Mouse (Mus musculus): ENCODE measurements at regions not wholly inside any gene's neighbourhood (a gene's known extent, or its start where the extent isn't known, plus 50 kb on each side); places are given as distances from the start of the nearest gene placed in this dataset.

- DNase-seq (ENCODE audit: low read depth, low spot score): no peak
- no peaks in the 10 kb centered on the region for H3K36me3 ChIP-seq (ENCODE audit: control insufficient read depth, insufficient read depth, low read length, poor library complexity, severe bottlenecking)
Observed at GRCm38 (mm10) chr10:96479786-96480185, 137.0 kb upstream of the Btg1 start.

GRCm38 (mm10) chr10:96480453-96481324 lies 136.1 kb upstream of the Btg1 start:
- no peaks in the 10 kb centered on the region for H3K36me3 ChIP-seq (ENCODE audit: control insufficient read depth, insufficient read depth, low read length, poor library complexity, severe bottlenecking)
- no peaks in the 10 kb centered on the region for H3K27me3 ChIP-seq (ENCODE audit: control insufficient read depth, insufficient read depth, low read length, poor library complexity, severe bottlenecking)
- no peak for DNase-seq (ENCODE audit: low read depth, low spot score)

More at GRCm38 (mm10) chr10:96479786-96480185, 137.0 kb upstream of the Btg1 start:
- no peaks in the 10 kb centered on the region for H3K27me3 ChIP-seq (ENCODE audit: control insufficient read depth, insufficient read depth, low read length, poor library complexity, severe bottlenecking)

GRCm38 (mm10) chr10:96481325-96481638 lies 135.5 kb upstream of the Btg1 start:
- peak; percentile 61 for DNase-seq (ENCODE audit: low read depth, low spot score)
- H3K36me3 ChIP-seq (ENCODE audit: control insufficient read depth, insufficient read depth, low read length, poor library complexity, severe bottlenecking): no peaks in the 10 kb centered on the region
- H3K27me3 ChIP-seq (ENCODE audit: control insufficient read depth, insufficient read depth, low read length, poor library complexity, severe bottlenecking): no peaks in the 10 kb centered on the region

GRCm38 (mm10) chr10:96486724-96487123 lies 130.1 kb upstream of the Btg1 start:
- DNase-seq (ENCODE audit: low read depth, low spot score): no peak
- no peaks in the 10 kb centered on the region for H3K27me3 ChIP-seq (ENCODE audit: control insufficient read depth, insufficient read depth, low read length, poor library complexity, severe bottlenecking)
- no peaks in the 10 kb centered on the region for H3K36me3 ChIP-seq (ENCODE audit: control insufficient read depth, insufficient read depth, low read length, poor library complexity, severe bottlenecking)

- H3K27me3 ChIP-seq (ENCODE audit: control insufficient read depth, insufficient read depth, low read length, poor library complexity, severe bottlenecking): no peaks in the 10 kb centered on the region
Observed at GRCm38 (mm10) chr10:96493706-96494105, 123.1 kb upstream of the Btg1 start.

GRCm38 (mm10) chr10:96496700-96497099 lies 120.1 kb upstream of the Btg1 start:
- H3K36me3 ChIP-seq (ENCODE audit: control insufficient read depth, insufficient read depth, low read length, poor library complexity, severe bottlenecking): no peaks in the 10 kb centered on the region
- no peaks in the 10 kb centered on the region for H3K27me3 ChIP-seq (ENCODE audit: control insufficient read depth, insufficient read depth, low read length, poor library complexity, severe bottlenecking)
- no peak for DNase-seq (ENCODE audit: low read depth, low spot score)

More at GRCm38 (mm10) chr10:96493706-96494105, 123.1 kb upstream of the Btg1 start:
- H3K36me3 ChIP-seq (ENCODE audit: control insufficient read depth, insufficient read depth, low read length, poor library complexity, severe bottlenecking): no peaks in the 10 kb centered on the region
- DNase-seq (ENCODE audit: low read depth, low spot score): no peak

DNA sequence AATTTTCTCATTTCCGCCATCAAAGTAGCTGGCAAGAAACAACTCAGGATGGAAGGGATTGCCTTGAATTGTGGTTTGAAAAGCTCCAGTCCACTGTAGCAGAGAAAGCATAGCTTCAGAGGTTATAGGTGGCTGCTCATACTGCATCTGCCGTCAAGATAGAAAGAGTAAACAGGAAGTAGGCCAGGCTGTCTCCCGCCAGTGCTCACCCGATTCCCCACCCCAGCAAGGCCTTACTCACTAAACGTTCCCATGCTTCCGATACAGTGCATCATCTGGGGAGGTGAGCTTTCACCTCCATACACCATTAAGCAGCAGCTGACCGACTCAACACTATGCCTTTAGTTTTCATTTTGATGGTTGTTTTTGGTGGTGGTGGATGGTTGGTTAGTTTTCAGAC lies 119.3 kb upstream of the Btg1 start:
- Histone ChIP-seq H3K36me3 (ENCODE audit: control insufficient read depth, insufficient read depth, low read length, poor library complexity, severe bottlenecking) (no peaks in the 10 kb centered on the region), H3K27me3 (ENCODE audit: control insufficient read depth, insufficient read depth, low read length, poor library complexity, severe bottlenecking) (no peaks in the 10 kb centered on the region)
- DNase-seq (ENCODE audit: low read depth, low spot score): peak; percentile 29

DNA sequence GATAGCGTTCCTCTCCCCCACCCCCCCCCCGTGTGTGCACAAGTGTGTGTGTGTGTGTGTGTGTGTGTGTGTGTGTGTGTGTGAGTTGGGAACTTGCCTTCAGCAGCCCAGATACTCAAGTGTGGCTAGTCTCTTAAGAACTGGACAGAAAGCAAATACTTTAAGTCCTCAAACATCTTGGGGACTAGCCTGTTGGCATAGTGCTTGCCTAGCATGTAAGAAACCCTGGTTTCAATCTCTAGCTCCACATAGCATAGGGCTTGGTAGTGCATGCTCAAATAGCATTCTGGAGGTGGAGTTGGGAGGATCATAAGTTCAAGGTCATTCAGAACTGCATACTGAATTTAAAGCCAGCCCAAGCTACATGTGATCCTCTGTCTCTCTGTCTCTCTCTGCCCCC lies 117.5 kb upstream of the Btg1 start:
- Histone ChIP-seq H3K27me3 (ENCODE audit: control insufficient read depth, insufficient read depth, low read length, poor library complexity, severe bottlenecking) (no peaks in the 10 kb centered on the region), H3K36me3 (ENCODE audit: control insufficient read depth, insufficient read depth, low read length, poor library complexity, severe bottlenecking) (no peaks in the 10 kb centered on the region)
- DNase-seq (ENCODE audit: low read depth, low spot score): no peak

DNA sequence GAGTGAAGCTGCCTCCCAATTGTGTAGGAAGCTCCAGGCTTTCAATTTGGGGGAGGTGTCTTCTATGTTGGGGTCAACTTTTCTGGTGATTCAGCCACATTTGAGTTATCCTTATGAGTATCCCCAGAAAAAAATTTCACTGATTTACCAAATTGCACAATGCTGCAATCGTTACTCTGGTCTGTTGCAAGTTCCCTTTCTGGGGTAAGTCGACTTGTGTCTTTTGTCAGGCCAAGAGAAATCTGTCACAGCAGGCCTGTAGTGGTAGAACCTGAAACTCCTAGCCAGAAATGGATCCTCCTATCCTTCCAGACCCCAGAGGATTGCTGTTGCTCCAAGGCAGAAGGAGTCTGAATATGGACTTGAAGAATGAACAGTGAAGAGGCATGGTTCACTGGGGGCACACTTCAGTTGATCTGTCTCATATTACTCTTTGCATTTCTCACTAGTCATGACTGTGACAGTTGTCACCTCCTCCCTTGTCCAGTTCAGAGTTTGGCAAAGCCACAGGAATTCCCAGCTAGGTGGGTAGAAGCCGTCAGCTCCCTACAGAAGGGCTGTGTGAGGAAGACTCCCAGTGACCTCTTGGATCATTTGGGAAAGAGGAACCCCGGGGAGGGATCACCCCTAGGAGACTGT lies 114.6 kb upstream of the Btg1 start:
- H3K36me3 ChIP-seq (ENCODE audit: control insufficient read depth, insufficient read depth, low read length, poor library complexity, severe bottlenecking): no peaks in the 10 kb centered on the region
- H3K27me3 ChIP-seq (ENCODE audit: control insufficient read depth, insufficient read depth, low read length, poor library complexity, severe bottlenecking): no peaks in the 10 kb centered on the region
- no peak for DNase-seq (ENCODE audit: low read depth, low spot score)

- Histone ChIP-seq H3K36me3 (ENCODE audit: control insufficient read depth, insufficient read depth, low read length, poor library complexity, severe bottlenecking) (no peaks in the 10 kb centered on the region), H3K27me3 (ENCODE audit: control insufficient read depth, insufficient read depth, low read length, poor library complexity, severe bottlenecking) (no peaks in the 10 kb centered on the region)
- DNase-seq (ENCODE audit: low read depth, low spot score): no peak
Observed at GRCm38 (mm10) chr10:96502736-96503135, 114.1 kb upstream of the Btg1 start.

GRCm38 (mm10) chr10:96504340-96504739 lies 112.5 kb upstream of the Btg1 start:
- Histone ChIP-seq H3K27me3 (ENCODE audit: control insufficient read depth, insufficient read depth, low read length, poor library complexity, severe bottlenecking) (no peaks in the 10 kb centered on the region), H3K36me3 (ENCODE audit: control insufficient read depth, insufficient read depth, low read length, poor library complexity, severe bottlenecking) (no peaks in the 10 kb centered on the region)
- no peak for DNase-seq (ENCODE audit: low read depth, low spot score)

GRCm38 (mm10) chr10:96515164-96515922 lies 101.5 kb upstream of the Btg1 start:
- Histone ChIP-seq H3K36me3 (ENCODE audit: control insufficient read depth, insufficient read depth, low read length, poor library complexity, severe bottlenecking) (no peaks in the 10 kb centered on the region), H3K27me3 (ENCODE audit: control insufficient read depth, insufficient read depth, low read length, poor library complexity, severe bottlenecking) (no peaks in the 10 kb centered on the region)
- no peak for DNase-seq (ENCODE audit: low read depth, low spot score)

GRCm38 (mm10) chr10:96515923-96516258 lies 100.9 kb upstream of the Btg1 start:
- Histone ChIP-seq H3K27me3 (ENCODE audit: control insufficient read depth, insufficient read depth, low read length, poor library complexity, severe bottlenecking) (no peaks in the 10 kb centered on the region), H3K36me3 (ENCODE audit: control insufficient read depth, insufficient read depth, low read length, poor library complexity, severe bottlenecking) (no peaks in the 10 kb centered on the region)
- no peak for DNase-seq (ENCODE audit: low read depth, low spot score)

GRCm38 (mm10) chr10:96519411-96519810 lies 97.4 kb upstream of the Btg1 start:
- Histone ChIP-seq H3K27me3 (ENCODE audit: control insufficient read depth, insufficient read depth, low read length, poor library complexity, severe bottlenecking) (no peaks in the 10 kb centered on the region), H3K36me3 (ENCODE audit: control insufficient read depth, insufficient read depth, low read length, poor library complexity, severe bottlenecking) (no peaks in the 10 kb centered on the region)
- no peak for DNase-seq (ENCODE audit: low read depth, low spot score)

All from splenic B cell, adult 2 months (primary cell).